Mouse (Mus musculus): Measurements from ENCODE around the gene Pole3.

The Pole3 gene

DNA sequence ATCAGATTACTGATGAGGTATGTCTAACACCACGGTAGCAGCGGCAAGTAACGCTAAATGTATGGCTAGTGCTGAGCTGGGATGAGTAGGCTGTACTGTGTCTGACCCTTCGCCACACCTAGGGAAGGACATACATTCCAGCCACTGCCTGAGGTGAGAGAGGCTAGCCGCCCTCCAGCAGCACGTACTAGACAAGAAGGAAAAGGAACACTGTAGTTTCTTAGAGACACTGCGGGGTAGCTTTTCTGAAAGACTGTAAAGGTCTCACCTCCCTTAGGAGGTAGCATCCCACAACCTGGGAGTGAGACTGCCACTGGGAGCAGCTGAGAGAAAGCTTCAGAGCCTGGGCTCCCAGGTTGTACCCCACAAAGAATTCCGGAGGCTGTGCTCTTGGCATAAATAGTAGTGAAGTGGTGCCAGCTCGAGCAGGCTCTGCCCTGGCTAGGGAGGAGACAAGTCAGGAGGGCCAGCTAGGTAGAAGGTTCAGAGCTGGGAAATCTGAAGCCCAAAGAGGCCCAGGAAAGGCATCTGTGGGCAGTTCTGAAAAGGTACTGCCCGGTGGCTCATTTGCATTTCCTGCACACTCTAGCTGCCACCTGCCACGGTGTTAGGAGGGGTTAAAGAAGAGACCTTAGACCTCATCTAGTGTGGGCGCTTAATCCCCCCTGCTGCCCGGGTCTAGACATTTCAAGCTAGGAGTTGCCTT lies 6.3 kb downstream of the Pole3 start:
- peak; percentile 42 to 54 for DNase-seq (ENCODE audit: low spot score in 2 of 2)

DNA sequence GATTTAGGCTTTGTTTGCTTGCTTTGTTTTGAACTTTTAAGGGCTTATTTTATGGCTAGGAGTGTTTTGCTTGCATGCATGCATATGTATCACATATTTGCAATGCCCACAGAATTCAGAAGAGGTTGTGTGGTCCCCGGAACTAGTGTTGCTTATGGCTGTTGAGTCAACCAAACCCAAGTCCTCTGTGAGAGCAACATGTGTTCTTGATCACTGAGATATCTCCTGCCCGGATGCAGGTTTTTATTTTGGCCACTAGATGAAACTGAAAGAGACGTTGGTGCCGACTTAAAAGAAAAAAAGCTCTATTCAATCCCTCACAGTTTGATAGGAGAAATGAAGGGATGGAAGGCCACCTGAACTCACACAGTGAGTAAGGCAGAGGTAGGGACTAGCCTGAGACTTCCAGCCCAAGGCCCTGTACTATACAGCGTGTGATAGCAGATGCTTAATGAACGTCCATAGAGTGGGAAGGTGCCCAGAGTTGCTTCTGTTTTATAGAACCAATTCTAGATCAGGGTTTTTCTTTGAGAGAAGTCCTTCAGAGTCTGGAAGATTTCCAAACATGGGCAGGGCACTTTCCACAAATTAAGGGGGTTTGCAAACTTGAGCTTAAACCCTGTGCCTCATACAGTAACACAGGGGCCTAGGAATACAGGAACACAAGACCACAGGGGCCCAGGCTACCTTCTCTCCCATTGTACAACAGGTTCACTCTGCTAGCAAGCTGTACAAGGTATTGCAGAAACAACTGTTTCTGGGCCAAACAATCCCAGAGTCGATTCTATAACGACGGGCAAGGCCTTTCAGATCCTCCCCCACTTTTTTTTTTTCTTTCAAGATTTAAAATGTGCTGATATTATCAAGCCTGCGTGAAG lies 7.1 kb downstream of the Pole3 start:
- DNase-seq (ENCODE audit: low spot score in 2 of 2) = peak; percentile 23 to 41

DNA sequence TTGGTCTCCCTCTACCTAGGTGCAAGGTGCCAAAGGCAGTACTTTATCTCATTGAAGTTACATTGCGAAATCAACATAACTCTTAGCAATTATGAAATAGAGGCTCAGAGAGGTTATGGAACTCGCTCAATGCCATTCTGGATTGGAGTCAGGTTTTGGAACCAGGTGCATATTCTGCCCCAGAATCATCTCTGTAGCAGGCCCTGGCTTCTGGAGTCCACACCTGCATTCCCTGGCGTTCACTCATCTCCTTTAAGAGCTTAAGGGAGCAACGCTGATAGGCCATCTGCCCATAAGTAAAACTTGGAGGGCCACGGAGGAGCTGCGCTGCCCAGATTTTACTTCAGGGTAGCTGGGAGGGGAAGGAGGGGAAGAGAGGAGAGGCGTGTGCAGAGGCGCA lies 7.8 kb downstream of the Pole3 start:
- peak; percentile 38 to 52 for DNase-seq (ENCODE audit: low spot score in 2 of 2)

DNA sequence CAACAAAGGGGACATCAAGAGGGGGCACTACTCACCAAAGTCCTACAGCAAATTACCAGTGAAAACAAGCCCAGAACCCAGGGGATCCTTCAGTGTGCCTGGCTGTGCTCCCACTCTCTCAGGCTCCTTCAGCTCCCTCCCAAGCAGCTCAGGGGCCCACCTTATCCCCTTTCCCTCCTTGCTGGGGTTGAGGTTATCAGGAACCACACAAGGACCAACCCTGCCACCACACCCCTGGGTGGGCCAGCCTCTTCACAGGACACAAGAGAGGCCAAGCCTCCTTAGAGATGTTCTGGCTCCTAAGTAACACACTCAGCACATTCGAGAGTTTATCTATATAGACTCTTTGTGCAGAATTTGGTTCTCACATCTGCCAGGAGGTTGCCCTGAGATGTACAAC lies 8.3 kb downstream of the Pole3 start:
- DNase-seq (ENCODE audit: low spot score in 2 of 2) = peak; percentile 71 to 85

DNA sequence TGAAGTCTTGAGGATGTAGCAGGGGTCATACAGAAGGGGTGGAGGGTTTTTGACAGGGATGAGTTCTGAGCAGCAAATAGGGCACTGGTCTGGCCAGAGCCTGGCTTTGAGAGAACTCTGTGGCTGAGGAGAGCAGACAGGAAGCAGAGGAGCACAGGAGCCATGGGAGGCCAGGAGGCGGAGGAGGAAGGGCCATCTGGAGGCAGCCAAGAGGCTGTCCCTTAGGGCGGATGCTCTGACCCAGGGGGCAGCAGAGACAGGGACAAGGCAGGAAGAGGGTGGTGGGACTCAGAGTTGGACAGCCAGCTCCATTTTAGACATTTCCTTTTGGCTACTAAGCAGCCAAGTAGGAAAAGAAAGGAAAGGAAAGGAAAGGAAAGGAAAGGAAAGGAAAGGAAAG lies 8.8 kb downstream of the Pole3 start:
- peak in 1 of 2 experiments; percentile 60 for DNase-seq (ENCODE audit: low spot score in 2 of 2)

DNA sequence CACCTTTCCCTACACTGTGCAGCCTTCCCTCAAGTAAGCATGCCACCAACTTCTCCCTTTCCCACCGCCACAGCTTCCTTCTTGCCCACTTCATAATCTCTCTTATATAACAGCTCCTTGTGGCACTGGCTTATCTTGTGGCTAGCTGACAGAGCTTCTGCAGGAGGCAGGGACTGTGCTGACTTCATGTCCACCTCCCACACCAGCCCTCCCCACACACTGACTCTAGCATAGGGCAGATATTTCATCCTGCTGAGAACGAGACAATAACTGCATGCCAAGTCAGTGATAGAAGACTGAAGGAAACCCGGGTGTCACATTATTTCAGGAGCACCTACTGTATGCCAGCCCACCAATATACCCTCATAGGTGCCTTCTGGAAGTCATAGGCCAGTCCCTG lies 9.4 kb downstream of the Pole3 start:
- peak in 1 of 2 experiments; percentile 56 for DNase-seq (ENCODE audit: low spot score in 2 of 2)

DNA sequence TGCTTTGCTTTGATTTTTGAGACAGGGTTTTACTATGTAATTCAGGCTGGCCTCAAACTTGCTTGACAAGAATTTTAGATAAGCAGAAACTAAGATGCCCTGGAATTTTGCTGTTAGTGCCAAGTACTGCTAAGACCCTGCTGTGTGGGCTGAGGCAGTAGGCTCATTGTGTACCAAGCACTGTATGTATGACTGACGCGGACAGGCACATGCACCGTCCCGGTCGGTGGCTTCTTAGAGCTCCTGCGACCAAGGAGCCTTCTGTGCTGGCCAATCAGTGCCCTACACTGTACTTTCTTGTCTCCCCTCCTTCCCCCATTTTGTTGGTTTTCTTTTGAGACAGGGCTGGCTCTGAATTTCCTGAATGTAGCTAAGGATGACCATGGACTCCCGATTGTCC lies 9.9 kb downstream of the Pole3 start:
- DNase-seq (ENCODE audit: low spot score in 2 of 2) = no peak

DNA sequence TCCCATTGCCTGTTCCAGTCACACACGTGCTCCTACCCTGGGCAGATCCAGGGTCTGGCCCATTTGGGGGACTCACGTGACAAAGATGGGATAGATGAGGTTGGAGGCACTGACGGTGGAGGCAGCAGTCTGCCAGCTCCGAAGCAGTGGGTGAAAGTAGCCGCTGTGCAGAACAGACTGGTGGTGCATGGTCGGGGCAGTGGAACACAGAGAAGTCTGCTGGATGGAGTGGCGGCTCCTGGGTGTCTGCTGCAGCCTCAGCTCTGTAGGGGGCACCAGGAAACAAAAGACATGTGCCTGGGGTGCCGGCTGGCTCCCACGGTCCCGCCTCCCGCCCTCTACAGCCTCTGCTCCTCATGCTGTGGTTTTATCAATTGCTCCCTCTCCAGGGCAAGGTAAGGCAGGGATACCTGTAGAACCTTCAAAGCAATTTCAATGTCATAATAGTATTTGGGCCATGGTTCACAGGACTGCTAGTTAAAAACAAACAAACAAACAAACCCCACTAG lies 10.8 kb downstream of the Pole3 start:
- no peak for DNase-seq (ENCODE audit: low spot score in 2 of 2)

DNA sequence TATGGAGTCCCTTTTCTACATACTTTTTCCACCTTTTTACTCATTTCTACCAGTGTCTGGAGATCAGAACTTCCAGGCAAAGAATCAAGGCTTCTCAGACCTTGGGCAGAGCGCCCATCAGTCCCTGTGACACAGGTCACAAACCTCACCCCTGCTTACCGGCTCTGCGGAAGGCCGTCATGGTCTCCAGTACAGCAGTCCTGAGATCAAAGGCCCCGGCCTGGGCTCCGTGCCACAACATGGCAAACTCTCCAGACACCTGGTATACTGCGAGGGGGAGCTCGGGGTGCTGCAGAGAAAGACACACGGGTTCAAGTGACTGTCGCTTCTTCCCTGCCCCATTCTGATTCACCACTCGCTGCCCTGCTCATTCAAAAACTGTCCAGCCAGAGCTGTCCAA lies 14.9 kb downstream of the Pole3 start:
- DNase-seq (ENCODE audit: low spot score in 2 of 2) = no peak

DNA sequence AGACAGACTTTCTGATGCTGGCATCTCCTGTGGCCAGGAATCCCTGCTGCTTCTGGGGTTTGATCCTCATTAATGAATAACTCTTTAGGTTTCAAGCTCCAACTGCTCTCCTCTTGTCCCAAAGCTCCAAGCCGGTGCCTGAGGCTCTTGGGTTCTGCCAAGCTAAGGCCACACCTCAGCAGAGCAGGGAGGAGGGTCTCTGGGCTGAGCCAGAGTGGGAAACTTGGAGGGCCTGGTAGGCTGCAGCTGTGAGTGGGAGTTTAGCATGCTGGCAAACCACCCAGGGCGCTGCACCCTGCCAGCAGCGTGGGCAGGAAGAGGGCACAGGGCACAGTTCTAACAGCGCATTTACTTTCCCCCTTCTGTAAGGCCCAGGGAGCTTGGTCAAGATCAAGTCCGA lies 16.0 kb downstream of the Pole3 start:
- no peak for DNase-seq (ENCODE audit: low spot score in 2 of 2)

DNA sequence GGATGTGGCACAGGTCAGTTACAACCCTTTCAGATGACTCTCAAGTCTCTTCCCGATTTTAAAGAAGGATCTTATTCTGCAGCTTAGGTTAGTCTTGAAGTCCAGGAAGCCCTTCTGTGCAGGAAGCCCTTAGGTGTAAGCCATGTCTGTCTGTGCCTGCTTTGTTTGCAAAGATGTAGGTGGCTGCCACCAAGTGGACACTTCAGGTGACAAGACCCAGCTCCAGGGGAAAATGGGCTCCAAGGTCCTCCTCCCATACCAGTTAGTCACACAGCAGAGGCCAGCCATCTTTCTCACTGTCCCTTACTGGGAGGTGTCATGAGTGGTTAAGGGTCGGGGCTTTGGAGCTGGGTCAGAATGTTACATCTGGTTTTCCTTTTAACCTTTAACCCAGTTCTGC lies 18.1 kb downstream of the Pole3 start:
- peak; percentile 19 to 53 for DNase-seq (ENCODE audit: low spot score in 2 of 2)

DNA sequence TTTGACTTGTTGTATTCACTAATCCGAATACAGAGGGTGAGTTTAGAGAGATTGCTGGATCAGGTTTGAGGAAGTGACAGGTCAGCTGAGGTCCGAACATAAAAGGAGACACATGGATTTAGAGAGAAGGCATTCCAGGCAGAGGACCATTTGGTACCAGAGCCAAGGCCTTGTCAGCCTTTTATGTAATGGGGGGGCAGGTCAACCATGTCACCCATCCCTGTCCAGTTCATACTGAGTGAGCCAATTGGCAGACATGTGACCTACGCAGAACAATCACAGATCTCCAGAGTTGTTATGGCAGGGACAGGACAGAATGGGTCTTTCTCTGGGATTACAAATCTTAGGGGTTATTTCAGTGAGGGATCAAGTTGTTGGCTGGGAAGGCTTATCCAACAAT lies 18.9 kb downstream of the Pole3 start:
- DNase-seq (ENCODE audit: low spot score in 2 of 2) = no peak

DNA sequence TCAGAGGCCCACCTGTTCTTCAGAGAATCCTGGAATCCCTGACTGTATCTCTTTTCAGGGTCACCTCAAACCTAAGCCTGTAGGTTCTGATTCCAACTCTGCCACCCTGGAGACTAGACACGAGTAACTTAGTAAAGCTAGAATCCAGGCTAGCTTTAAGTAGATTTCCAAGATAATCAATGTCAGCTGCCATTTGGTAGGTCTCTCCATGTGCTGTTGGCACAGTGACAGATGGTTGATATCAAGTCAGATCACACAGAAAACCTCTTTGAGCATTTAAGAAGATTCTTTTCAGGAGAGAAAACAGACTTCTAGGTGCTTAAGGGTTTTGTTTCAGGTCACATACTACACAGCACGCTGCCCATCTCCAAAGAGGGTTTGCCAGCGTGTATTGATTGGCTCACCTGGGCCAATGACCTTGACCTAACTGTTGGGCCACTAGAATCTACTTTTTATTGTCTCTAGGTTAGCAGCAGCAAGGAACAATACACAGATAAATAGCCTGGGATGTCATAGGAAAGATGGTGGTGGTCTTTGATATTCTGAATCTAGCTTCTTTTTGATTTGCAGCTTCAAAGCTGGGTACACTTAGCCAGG lies 21.4 kb downstream of the Pole3 start, which contains the start of gene Hdhd3:
Gene Hdhd3 (minus strand): TSS at position 94 of the 597 bp plus-strand sequence.
- DNase-seq (ENCODE audit: low spot score in 2 of 2) = no peak

DNA sequence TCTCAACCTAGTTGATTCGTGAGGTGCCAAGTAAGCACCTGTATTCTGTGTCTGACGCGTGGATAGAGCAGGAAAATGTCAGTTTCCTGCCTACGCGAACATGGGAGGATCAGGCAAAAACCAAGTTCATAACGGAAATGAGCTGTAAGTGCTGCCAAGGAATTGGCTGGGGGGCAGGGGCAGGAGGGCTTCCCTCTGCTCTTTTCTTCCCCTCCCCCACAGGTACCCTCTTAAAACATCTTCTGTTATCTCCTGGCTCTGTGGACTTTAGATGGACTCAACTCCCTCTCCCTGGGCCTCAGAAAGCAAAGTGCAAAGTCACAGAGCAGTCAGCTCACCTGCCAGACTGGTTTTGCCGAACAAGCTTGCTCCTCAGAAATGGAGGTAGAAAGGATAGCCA lies 21.9 kb downstream of the Pole3 start:
- no peak for DNase-seq (ENCODE audit: low spot score in 2 of 2)

DNA sequence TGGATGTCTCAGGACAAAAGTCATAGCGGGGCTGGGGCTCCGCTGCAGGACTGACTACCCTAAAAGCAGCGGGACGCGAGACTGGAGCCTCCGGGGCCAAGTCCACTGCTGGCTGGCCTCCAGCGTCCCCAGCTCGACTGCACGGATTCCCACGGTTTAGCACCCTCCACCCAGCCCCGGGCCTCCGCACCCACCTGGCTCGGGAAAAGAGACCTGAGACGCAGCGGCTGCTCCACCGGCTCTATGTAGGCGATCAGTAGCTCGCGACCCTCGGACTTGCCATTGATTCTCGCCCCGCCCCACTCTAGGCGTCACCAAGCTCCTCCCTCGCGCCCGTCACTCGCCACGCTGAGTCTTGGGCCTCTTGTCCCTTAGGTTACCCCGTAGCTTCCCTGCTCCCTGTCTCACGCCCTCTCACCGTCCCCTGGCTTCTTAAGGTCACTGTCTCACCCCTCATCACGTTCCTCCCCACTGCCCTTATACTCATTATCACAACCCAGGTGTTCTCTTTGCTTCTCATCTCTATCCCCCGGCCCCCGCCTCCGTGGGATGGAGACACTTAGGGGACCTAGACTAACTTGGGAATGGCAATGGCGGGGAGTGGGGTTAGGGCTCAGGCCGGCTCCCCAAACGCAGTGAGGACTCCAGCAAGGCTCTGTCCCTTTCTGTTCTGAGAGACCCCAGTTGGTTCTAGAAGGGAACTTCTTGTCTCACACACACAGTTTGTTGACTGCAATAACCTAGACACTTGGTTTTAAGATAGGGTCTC lies 22.7 kb downstream of the Pole3 start:
- peak; percentile 82 to 88 for DNase-seq (ENCODE audit: low spot score in 2 of 2)

DNA sequence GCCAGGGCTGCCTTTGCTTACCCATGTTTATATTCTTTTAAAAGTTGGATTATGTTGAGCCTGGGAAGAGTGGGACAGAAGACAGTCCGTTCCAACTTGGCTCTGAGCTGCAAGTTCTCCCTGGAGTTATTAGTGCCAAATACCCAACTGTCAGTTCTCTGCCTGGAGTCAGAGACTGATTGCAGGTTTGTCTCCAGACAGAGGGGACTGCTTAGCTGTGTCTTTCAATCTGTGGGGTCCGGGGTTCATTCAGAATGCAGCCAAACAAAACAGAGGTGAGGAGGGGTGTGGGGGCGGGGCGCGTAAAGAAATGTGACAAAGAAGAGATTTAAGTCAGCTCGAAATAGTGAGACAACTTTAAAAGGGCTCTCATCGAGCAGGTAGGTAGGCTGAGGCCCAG lies 23.3 kb downstream of the Pole3 start:
- DNase-seq (ENCODE audit: low spot score in 2 of 2) = no peak

DNA sequence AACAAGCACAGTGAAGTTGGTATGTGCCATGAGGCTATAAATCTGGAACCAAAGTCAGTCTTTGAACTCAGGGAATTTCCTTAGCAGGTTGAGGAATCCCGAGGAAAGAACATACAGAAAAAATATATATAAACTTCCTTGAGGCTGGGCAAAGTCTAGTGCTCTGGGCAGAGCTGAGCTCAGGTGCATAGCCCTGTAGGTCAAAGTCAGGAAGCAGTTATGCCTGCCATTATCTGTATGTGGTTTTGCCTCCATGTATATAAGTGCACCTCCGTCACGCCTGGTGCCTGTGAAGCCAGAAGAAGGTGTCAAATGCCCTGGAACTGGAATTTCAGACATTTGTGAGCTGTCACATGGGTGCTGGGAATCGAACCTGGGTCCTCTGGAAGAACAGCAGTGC lies 24.1 kb downstream of the Pole3 start:
- DNase-seq (ENCODE audit: low spot score in 2 of 2) = no peak

DNA sequence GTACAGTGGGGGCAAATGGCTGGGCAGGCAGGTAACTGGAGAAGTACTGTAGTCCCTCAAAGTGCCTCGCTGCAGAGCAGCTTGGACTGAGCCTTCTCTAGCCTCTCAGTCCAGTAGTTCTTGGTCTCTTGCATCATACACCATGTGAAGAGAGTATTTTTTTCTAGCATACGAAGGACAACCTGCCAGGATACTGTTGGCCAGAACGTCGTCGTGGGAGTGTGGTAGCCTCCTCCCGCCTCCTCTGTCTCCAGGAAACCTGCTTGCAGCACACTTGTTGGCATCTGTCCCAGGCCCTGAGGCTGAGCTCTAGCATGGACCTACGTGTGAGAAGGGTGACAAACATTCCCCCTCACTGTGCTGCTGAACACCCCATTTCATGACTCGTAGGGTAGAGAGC lies 28.1 kb downstream of the Pole3 start:
- no peak for DNase-seq (ENCODE audit: low spot score in 2 of 2)

DNA sequence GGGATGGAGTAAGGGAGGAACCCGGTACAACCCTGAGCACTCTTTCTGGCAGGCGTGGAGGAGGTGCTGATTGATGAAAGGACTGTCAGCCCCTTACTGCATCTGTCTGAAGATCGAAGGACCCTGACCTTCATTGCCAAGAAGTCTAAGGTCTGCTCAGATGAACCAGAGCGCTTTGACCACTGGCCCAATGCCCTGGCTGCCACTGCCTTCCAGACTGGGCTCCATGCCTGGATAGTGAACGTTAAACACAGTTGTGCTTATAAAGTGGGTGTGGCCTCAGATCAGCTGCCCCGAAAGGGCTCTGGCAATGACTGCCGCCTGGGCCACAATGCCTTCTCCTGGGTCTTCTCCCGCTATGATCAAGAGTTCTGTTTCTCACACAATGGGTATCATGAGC lies 28.9 kb downstream of the Pole3 start:
- DNase-seq (ENCODE audit: low spot score in 2 of 2) = no peak

DNA sequence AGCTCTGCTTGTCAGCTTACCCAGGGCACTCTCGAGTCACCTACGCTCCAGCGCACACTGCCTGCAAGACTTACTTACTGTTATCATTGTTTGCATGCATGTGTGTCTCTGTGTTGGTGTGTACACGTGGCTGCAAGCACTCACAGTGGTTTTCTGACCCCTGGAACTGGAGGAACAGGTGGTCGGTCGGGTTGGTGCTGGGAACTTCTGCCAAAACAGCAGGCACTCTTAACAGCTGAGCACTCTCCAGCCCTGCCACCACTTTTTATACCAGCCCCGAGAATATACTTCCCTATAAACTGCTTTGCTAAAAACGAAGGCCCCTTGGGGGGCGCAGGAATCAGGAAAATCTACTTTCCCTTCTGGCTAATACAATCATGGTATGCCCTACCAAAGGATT lies 30.6 kb downstream of the Pole3 start:
- DNase-seq (ENCODE audit: low spot score in 2 of 2) = no peak

DNA sequence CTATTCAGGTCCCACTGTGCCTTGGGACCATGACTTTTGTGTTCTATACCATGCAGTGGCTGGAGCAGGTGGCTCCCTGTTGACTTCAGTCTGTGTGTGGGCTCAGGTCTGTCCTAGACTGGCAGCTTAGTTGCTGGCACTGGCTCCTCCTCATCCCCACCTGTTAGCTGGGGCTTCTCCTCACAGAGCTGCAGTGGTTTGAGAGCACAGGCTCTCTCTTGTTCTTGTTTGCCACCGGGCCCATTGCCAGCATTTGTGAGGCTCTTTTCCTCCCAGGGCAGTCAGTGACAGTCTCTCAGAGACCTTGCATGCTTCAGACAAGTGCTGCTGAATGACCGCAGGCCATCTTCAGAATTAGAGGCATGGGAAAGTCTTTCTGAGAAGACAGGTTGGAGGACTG lies 32.2 kb downstream of the Pole3 start:
- DNase-seq (ENCODE audit: low spot score in 2 of 2) = no peak

DNA sequence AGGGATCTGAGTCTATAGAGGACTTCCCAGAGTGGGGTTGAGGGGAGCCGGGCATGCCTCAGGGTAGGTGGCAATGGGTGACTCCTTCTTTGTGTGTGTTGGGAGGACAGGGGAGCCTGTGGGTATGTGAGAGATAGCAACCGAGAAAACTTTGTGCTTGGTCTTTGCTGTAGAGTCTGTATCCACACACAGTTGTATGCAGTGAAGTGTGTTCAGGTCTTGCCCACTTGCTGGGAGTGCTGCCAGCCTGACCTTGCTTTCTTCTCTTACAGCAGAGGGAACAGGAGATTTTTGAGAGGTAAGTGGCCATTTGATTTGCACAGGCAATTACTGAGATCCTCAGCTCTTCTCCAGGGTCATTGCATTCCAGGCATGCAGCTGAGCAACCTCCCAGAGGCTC lies 37.0 kb downstream of the Pole3 start:
- DNase-seq (ENCODE audit: low spot score in 2 of 2) = no peak
